Mouse (Mus musculus) R1 (cell line): ENCODE data around the gene Mfsd6l.

Experiments used
- DNase-seq: peaks from one replicate; pipeline ENCODE4 v3.0.0-alpha.2; 2018; ENCODE audit warnings: low read depth, low spot score

Gene Mfsd6l

GRCm38 (mm10) chr11:68553981-68554471, 2.0 kb upstream of the Mfsd6l start:
- peak; percentile 49 for DNase-seq

GRCm38 (mm10) chr11:68559546-68559945, 3.6 kb downstream of the Mfsd6l start:
- no peak for DNase-seq

GRCm38 (mm10) chr11:68561957-68562950, 6.3 kb downstream of the Mfsd6l start:
- no peak for DNase-seq

- no peak for DNase-seq
Measured at GRCm38 (mm10) chr11:68564356-68565031, 8.5 kb downstream of the Mfsd6l start.

- no peak for DNase-seq
Measured at GRCm38 (mm10) chr11:68565032-68565429, 9.0 kb downstream of the Mfsd6l start.

GRCm38 (mm10) chr11:68566447-68567059, 10.6 kb downstream of the Mfsd6l start:
- DNase-seq, result peak; percentile 67

GRCm38 (mm10) chr11:68570861-68571260, 14.9 kb downstream of the Mfsd6l start:
- DNase-seq, result no peak

GRCm38 (mm10) chr11:68577076-68577475, 21.1 kb downstream of the Mfsd6l start:
- no peak for DNase-seq

GRCm38 (mm10) chr11:68579462-68579881, 23.5 kb downstream of the Mfsd6l start:
- DNase-seq, result no peak

GRCm38 (mm10) chr11:68580566-68580965, 24.6 kb downstream of the Mfsd6l start:
- no peak for DNase-seq

- no peak for DNase-seq
Measured at GRCm38 (mm10) chr11:68583225-68583624, 27.2 kb downstream of the Mfsd6l start.

- DNase-seq, result no peak
Measured at GRCm38 (mm10) chr11:68583906-68584480, 28.0 kb downstream of the Mfsd6l start.

GRCm38 (mm10) chr11:68585890-68586289, 29.9 kb downstream of the Mfsd6l start:
- no peak for DNase-seq

- no peak for DNase-seq
Measured at GRCm38 (mm10) chr11:68586721-68587120, 30.7 kb downstream of the Mfsd6l start, which contains the start of gene Ccdc42. Gene Ccdc42, plus strand, starts transcription at chr11:68587021.

- peak; percentile 70 for DNase-seq
Measured at GRCm38 (mm10) chr11:68589055-68589809, 33.2 kb downstream of the Mfsd6l start.

- DNase-seq, result no peak
Measured at GRCm38 (mm10) chr11:68591708-68592107, 35.7 kb downstream of the Mfsd6l start.

GRCm38 (mm10) chr11:68593247-68593646, 37.3 kb downstream of the Mfsd6l start:
- no peak for DNase-seq

- no peak for DNase-seq
Measured at GRCm38 (mm10) chr11:68597912-68598311, 41.9 kb downstream of the Mfsd6l start.

- no peak for DNase-seq
Measured at GRCm38 (mm10) chr11:68600551-68601021, 44.6 kb downstream of the Mfsd6l start.

- DNase-seq, result no peak
Measured at GRCm38 (mm10) chr11:68601486-68601991, 45.6 kb downstream of the Mfsd6l start.
